Mouse (Mus musculus): ENCODE measurements around the gene 6030445D17Rik. TPM values are rescaled to one million over a fixed set of nuclear protein-coding genes. Genes with fewer than 3 reads are reported as not detected.

Gene 6030445D17Rik
- polyA plus RNA-seq, 1 experiment from 2014 or later = 0.26 TPM

DNA sequence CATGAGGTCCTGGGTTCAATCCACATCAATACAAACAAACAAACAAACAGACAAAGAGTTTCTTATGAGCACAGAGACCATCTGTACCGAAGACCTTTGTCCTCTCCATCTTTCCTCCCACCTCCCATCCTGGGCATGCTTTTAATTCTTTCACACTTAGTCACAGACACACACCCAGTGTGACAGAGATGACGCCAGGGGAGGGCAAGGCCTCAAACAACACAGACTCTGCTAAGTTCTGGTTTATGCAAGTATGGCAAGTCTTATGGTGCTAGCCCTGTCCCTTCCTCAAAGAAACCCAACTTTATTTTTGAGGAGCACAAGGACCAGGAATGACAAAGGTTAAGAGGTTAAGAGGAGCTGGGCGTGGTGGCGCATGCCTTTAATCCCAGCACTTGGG is 11.8 kb upstream of the 6030445D17Rik start:
- no peak overlapping the region for H3K27ac ChIP-seq (replicated peaks in 1 of 2; ENCODE audit: control insufficient read depth in 1 of 2, insufficient read depth in 1 of 2, low read depth in 2 of 2, low read length in 2 of 2)
- no peaks in the 10 kb centered on the region for H3K27me3 ChIP-seq (ENCODE audit: control insufficient read depth, insufficient read depth, low read length)
- H3K4me1 ChIP-seq (ENCODE audit: control insufficient read depth in 2 of 2, insufficient read depth in 2 of 2, low read length in 2 of 2) = peaks cover 2 to 17% of the 10 kb centered on the region in 2 experiments; a peak in 3 of 4 replicates
- no peak overlapping the region for H3K4me2 ChIP-seq (ENCODE audit: low read length)
- H3K4me3 ChIP-seq (ENCODE audit: control insufficient read depth in 1 of 2, insufficient read depth in 1 of 2, low read depth in 1 of 2, low read length in 2 of 2) = no peak overlapping the region
- H3K9me3 ChIP-seq (ENCODE audit: control insufficient read depth, low read length) = no peaks in the 10 kb centered on the region
- WGBS = 63% methylated on average over 4 of the region's 4 CpGs
- ATAC-seq (ENCODE audit: insufficient number of reproducible peaks, insufficient read depth, low FRiP score, low read depth) = no peak
- H3K36me3 ChIP-seq (ENCODE audit: control insufficient read depth, insufficient read depth, low read length) = no peaks in the 10 kb centered on the region
- H3K9ac ChIP-seq (ENCODE audit: low read length) = no peak overlapping the region

- Histone ChIP-seq H3K4me3 (ENCODE audit: control insufficient read depth in 1 of 2, insufficient read depth in 1 of 2, low read depth in 1 of 2, low read length in 2 of 2) (no peak overlapping the region), H3K27ac (replicated peaks in 1 of 2; ENCODE audit: control insufficient read depth in 1 of 2, insufficient read depth in 1 of 2, low read depth in 2 of 2, low read length in 2 of 2) (0 out of 4 replicates have a peak overlapping the region, but pooled peaks of 1 of the 2 experiments have one; percentile 24), H3K4me2 (ENCODE audit: low read length) (peak overlapping the region; percentile 31), H3K9ac (ENCODE audit: low read length) (no peak overlapping the region), H3K27me3 (ENCODE audit: control insufficient read depth, insufficient read depth, low read length) (no peaks in the 10 kb centered on the region), H3K9me3 (ENCODE audit: control insufficient read depth, low read length) (no peaks in the 10 kb centered on the region), H3K36me3 (ENCODE audit: control insufficient read depth, insufficient read depth, low read length) (no peaks in the 10 kb centered on the region), H3K4me1 (ENCODE audit: control insufficient read depth in 2 of 2, insufficient read depth in 2 of 2, low read length in 2 of 2) (peaks cover 2 to 19% of the 10 kb centered on the region in 2 experiments; a peak in 3 of 4 replicates)
- WGBS = 4% methylated on average over 6 of the region's 6 CpGs
- ATAC-seq (ENCODE audit: insufficient number of reproducible peaks, insufficient read depth, low FRiP score, low read depth) = no peak; the same call in 1 of the 2 replicates
Measured at GRCm38 (mm10) chr4:136451564-136451963, 10.5 kb upstream of the 6030445D17Rik start.

GRCm38 (mm10) chr4:136452286-136452685 is 9.8 kb upstream of the 6030445D17Rik start:
- WGBS = 81% methylated on average over 3 of the region's 3 CpGs
- H3K4me2 ChIP-seq (ENCODE audit: low read length) = no peak overlapping the region
- ATAC-seq (ENCODE audit: insufficient number of reproducible peaks, insufficient read depth, low FRiP score, low read depth) = no peak

GRCm38 (mm10) chr4:136452792-136453191 is 9.3 kb upstream of the 6030445D17Rik start:
- H3K4me2 ChIP-seq (ENCODE audit: low read length) = no peak overlapping the region
- H3K9me3 ChIP-seq (ENCODE audit: control insufficient read depth, low read length) = no peaks in the 10 kb centered on the region
- H3K36me3 ChIP-seq (ENCODE audit: control insufficient read depth, insufficient read depth, low read length) = no peaks in the 10 kb centered on the region
- H3K27me3 ChIP-seq (ENCODE audit: control insufficient read depth, insufficient read depth, low read length) = no peaks in the 10 kb centered on the region
- 50% methylated on average over 5 of the region's 5 CpGs for WGBS
- ATAC-seq (ENCODE audit: insufficient number of reproducible peaks, insufficient read depth, low FRiP score, low read depth) = no peak
- H3K4me3 ChIP-seq (ENCODE audit: control insufficient read depth in 1 of 2, insufficient read depth in 1 of 2, low read depth in 1 of 2, low read length in 2 of 2) = no peak overlapping the region
- H3K9ac ChIP-seq (ENCODE audit: low read length) = no peak overlapping the region
- H3K27ac ChIP-seq (replicated peaks in 1 of 2; ENCODE audit: control insufficient read depth in 1 of 2, insufficient read depth in 1 of 2, low read depth in 2 of 2, low read length in 2 of 2) = no peak overlapping the region
- peaks cover 2 to 19% of the 10 kb centered on the region in 2 experiments; a peak in 3 of 4 replicates for H3K4me1 ChIP-seq (ENCODE audit: control insufficient read depth in 2 of 2, insufficient read depth in 2 of 2, low read length in 2 of 2)

More at GRCm38 (mm10) chr4:136452286-136452685, 9.8 kb upstream of the 6030445D17Rik start:
- Histone ChIP-seq H3K4me3 (ENCODE audit: control insufficient read depth in 1 of 2, insufficient read depth in 1 of 2, low read depth in 1 of 2, low read length in 2 of 2) (no peak overlapping the region), H3K27ac (replicated peaks in 1 of 2; ENCODE audit: control insufficient read depth in 1 of 2, insufficient read depth in 1 of 2, low read depth in 2 of 2, low read length in 2 of 2) (no peak overlapping the region), H3K9me3 (ENCODE audit: control insufficient read depth, low read length) (no peaks in the 10 kb centered on the region), H3K36me3 (ENCODE audit: control insufficient read depth, insufficient read depth, low read length) (no peaks in the 10 kb centered on the region), H3K27me3 (ENCODE audit: control insufficient read depth, insufficient read depth, low read length) (no peaks in the 10 kb centered on the region), H3K4me1 (ENCODE audit: control insufficient read depth in 2 of 2, insufficient read depth in 2 of 2, low read length in 2 of 2) (peaks cover 2 to 19% of the 10 kb centered on the region in 2 experiments; a peak in 3 of 4 replicates), H3K9ac (ENCODE audit: low read length) (no peak overlapping the region)

GRCm38 (mm10) chr4:136454850-136455260 is 7.2 kb upstream of the 6030445D17Rik start:
- peak overlapping the region; percentile 58; the same call in 1 of the 2 replicates for H3K9ac ChIP-seq (ENCODE audit: low read length)
- WGBS = under 1% methylated on average over 10 of the region's 10 CpGs
- no peaks in the 10 kb centered on the region for H3K36me3 ChIP-seq (ENCODE audit: control insufficient read depth, insufficient read depth, low read length)
- H3K4me1 ChIP-seq (ENCODE audit: control insufficient read depth in 2 of 2, insufficient read depth in 2 of 2, low read length in 2 of 2) = peaks cover 2 to 19% of the 10 kb centered on the region in 2 experiments; a peak in 3 of 4 replicates
- no peaks in the 10 kb centered on the region for H3K9me3 ChIP-seq (ENCODE audit: control insufficient read depth, low read length)
- no peak for ATAC-seq (ENCODE audit: insufficient number of reproducible peaks, insufficient read depth, low FRiP score, low read depth)
- H3K4me2 ChIP-seq (ENCODE audit: low read length) = peak overlapping the region; percentile 68
- H3K27ac ChIP-seq (replicated peaks in 1 of 2; ENCODE audit: control insufficient read depth in 1 of 2, insufficient read depth in 1 of 2, low read depth in 2 of 2, low read length in 2 of 2) = no peak overlapping the region
- no peaks in the 10 kb centered on the region for H3K27me3 ChIP-seq (ENCODE audit: control insufficient read depth, insufficient read depth, low read length)
- peak overlapping the region; percentile 31 for H3K4me3 ChIP-seq (ENCODE audit: control insufficient read depth in 1 of 2, insufficient read depth in 1 of 2, low read depth in 1 of 2, low read length in 2 of 2)

- H3K27me3 ChIP-seq (ENCODE audit: control insufficient read depth, insufficient read depth, low read length) = no peaks in the 10 kb centered on the region
- H3K4me3 ChIP-seq (ENCODE audit: control insufficient read depth in 1 of 2, insufficient read depth in 1 of 2, low read depth in 1 of 2, low read length in 2 of 2) = no peak overlapping the region
- H3K27ac ChIP-seq (replicated peaks in 1 of 2; ENCODE audit: control insufficient read depth in 1 of 2, insufficient read depth in 1 of 2, low read depth in 2 of 2, low read length in 2 of 2) = no peak overlapping the region
- WGBS = 89% methylated on average over 6 of the region's 6 CpGs
- H3K4me2 ChIP-seq (ENCODE audit: low read length) = no peak overlapping the region
- H3K9me3 ChIP-seq (ENCODE audit: control insufficient read depth, low read length) = no peaks in the 10 kb centered on the region
- H3K4me1 ChIP-seq (ENCODE audit: control insufficient read depth in 2 of 2, insufficient read depth in 2 of 2, low read length in 2 of 2) = peaks cover under 1 to 12% of the 10 kb centered on the region in 2 experiments; a peak in 3 of 4 replicates
- no peak overlapping the region for H3K9ac ChIP-seq (ENCODE audit: low read length)
- no peak for ATAC-seq (ENCODE audit: insufficient number of reproducible peaks, insufficient read depth, low FRiP score, low read depth)
- no peaks in the 10 kb centered on the region for H3K36me3 ChIP-seq (ENCODE audit: control insufficient read depth, insufficient read depth, low read length)
Measured at GRCm38 (mm10) chr4:136456516-136457218, 5.4 kb upstream of the 6030445D17Rik start.

DNA sequence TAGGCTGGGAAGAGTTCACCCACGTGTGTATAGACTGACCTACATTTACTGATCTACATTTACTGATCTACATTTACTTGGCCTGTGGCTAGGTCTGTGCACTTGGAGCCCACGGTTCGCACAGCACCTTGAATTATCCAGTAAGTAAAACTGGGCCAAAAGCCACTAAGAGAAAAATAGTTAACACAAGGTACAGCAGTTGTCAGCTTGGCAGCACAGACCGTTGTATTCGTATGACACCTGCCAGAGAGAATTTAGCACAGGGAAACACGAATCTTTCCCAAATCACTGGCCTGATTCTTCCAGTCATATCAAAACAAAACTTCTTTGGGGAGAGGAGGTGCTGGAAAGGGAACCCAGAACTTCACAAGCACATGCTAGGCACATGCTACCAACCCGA is 3.8 kb upstream of the 6030445D17Rik start:
- H3K27ac ChIP-seq (replicated peaks in 1 of 2; ENCODE audit: control insufficient read depth in 1 of 2, insufficient read depth in 1 of 2, low read depth in 2 of 2, low read length in 2 of 2) = no peak overlapping the region
- H3K36me3 ChIP-seq (ENCODE audit: control insufficient read depth, insufficient read depth, low read length) = no peaks in the 10 kb centered on the region
- no peak overlapping the region for H3K9ac ChIP-seq (ENCODE audit: low read length)
- H3K4me2 ChIP-seq (ENCODE audit: low read length) = no peak overlapping the region
- no peak for ATAC-seq (ENCODE audit: insufficient number of reproducible peaks, insufficient read depth, low FRiP score, low read depth)
- WGBS = 83% methylated on average over 7 of the region's 7 CpGs
- H3K9me3 ChIP-seq (ENCODE audit: control insufficient read depth, low read length) = no peaks in the 10 kb centered on the region
- no peak overlapping the region for H3K4me3 ChIP-seq (ENCODE audit: control insufficient read depth in 1 of 2, insufficient read depth in 1 of 2, low read depth in 1 of 2, low read length in 2 of 2)
- peaks cover 7 to 12% of the 10 kb centered on the region in 2 experiments; a peak in 3 of 4 replicates for H3K4me1 ChIP-seq (ENCODE audit: control insufficient read depth in 2 of 2, insufficient read depth in 2 of 2, low read length in 2 of 2)
- 0 out of 2 replicates have a peak, but pooled peaks cover under 1% of the 10 kb centered on the region for H3K27me3 ChIP-seq (ENCODE audit: control insufficient read depth, insufficient read depth, low read length)
